Mouse (Mus musculus) liver, embryonic 15.5 days (tissue): ENCODE results near the gene Fkbp5. TPM values are rescaled to one million over a fixed set of nuclear protein-coding genes. Genes with fewer than 3 reads are reported as not detected.
"Not testable (repeated sequence)": the region's sequence is repeated elsewhere in the genome, so short reads cannot be mapped to it uniquely, and the experiment has no call there.

Experiments
- ATAC-seq: fragments of 200-750 bp; cut with Nextera tagmentation; 2 replicates; pipeline ENCODE4 v1.8.0; 2017; ENCODE audit warnings: moderate number of reproducible peaks, mild to moderate bottlenecking, moderate library complexity; ENCODE audit not compliant: insufficient read depth
- H3K27ac ChIP-seq: fragments of 300-500 bp; sonication (generic); replicated peaks from 2 replicates; pipeline ENCODE4 v1.5.1; 2015; ENCODE audit warnings: mild to moderate bottlenecking, inconsistent platforms
- H3K27me3 ChIP-seq: fragments of 300-500 bp; sonication (generic); 2 replicates; pipeline ENCODE4 v1.6.1; 2015; ENCODE audit warnings: mild to moderate bottlenecking, inconsistent platforms
- H3K36me3 ChIP-seq: fragments of 300-500 bp; sonication (generic); replicated peaks from 2 replicates; pipeline ENCODE4 v1.6.1; 2015; ENCODE audit warnings: moderate library complexity, mild to moderate bottlenecking, inconsistent platforms
- H3K4me1 ChIP-seq: fragments of 300-500 bp; sonication (generic); replicated peaks from 2 replicates; pipeline ENCODE4 v1.6.1; 2015; ENCODE audit warnings: inconsistent platforms
- H3K4me2 ChIP-seq: fragments of 300-500 bp; sonication (generic); 2 replicates; pipeline ENCODE4 v1.6.1; 2015; ENCODE audit warnings: moderate library complexity, mild to moderate bottlenecking, inconsistent platforms
- H3K4me3 ChIP-seq: fragments of 300-500 bp; sonication (generic); replicated peaks from 2 replicates; pipeline ENCODE4 v1.5.1; 2015; ENCODE audit warnings: mild to moderate bottlenecking, inconsistent platforms
- H3K9ac ChIP-seq: fragments of 300-500 bp; sonication (generic); 2 replicates; pipeline ENCODE4 v1.6.1; 2015; ENCODE audit warnings: moderate library complexity, mild to moderate bottlenecking, inconsistent platforms
- H3K9me3 ChIP-seq: fragments of 300-500 bp; sonication (generic); replicated peaks from 2 replicates; pipeline ENCODE4 v1.6.1; 2016; ENCODE audit warnings: inconsistent platforms
- WGBS: fragments of 180-500 bp; shearing (Covaris S2); methylation state at CpG from one replicate; pipeline ENCODE4 v1.1.7; 2015; ENCODE audit warnings: mixed read lengths; ENCODE audit not compliant: insufficient replicate concordance; 5-methylcytosine and 5-hydroxymethylcytosine counted together
- polyA plus RNA-seq: library from polyadenylated mRNA; unstranded; fragments of >200 nt; fragmentation: Nextera tagmentation; extraction: Ambion mirVana; gene quantifications from 2 replicates; pipeline ENCODE4 v1.2.1, GENCODE M21; 2015

Gene Fkbp5
- polyA plus RNA-seq, 1 experiment from 2014 or later, result 15.0 TPM

DNA sequence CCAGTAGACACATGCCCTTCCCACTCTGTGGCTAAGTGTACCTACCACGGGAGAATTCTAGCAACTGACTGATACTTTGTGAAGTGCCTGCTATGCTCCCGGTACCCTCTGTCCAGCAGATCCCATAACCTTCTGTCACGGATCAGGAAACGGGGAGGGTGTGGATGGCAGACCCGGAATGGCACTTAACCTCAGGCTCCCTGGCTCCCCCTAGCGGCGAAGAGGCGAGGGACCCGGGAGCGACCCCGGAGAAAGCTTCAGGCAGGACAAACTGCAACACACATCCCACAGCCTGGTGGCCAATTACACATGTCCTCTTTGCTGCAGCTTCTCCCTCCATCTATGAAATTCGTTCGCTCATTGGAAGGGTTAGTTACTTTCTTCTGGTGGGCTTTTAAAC lies 148.9 kb downstream of the Fkbp5 start:
- H3K4me3 ChIP-seq, result no peak overlapping the region
- H3K36me3 ChIP-seq, result no peaks in the 10 kb centered on the region
- no peak for ATAC-seq
- H3K9me3 ChIP-seq, result no peaks in the 10 kb centered on the region
- H3K27me3 ChIP-seq, result peaks cover 45% of the 10 kb centered on the region
- H3K27ac ChIP-seq, result no peak overlapping the region
- no peak overlapping the region for H3K4me2 ChIP-seq
- H3K9ac ChIP-seq, result no peak overlapping the region
- 4% methylated on average over 13 of the region's 13 CpGs for WGBS
- H3K4me1 ChIP-seq, result peaks cover 9% of the 10 kb centered on the region; the same call in 1 of the 2 replicates

DNA sequence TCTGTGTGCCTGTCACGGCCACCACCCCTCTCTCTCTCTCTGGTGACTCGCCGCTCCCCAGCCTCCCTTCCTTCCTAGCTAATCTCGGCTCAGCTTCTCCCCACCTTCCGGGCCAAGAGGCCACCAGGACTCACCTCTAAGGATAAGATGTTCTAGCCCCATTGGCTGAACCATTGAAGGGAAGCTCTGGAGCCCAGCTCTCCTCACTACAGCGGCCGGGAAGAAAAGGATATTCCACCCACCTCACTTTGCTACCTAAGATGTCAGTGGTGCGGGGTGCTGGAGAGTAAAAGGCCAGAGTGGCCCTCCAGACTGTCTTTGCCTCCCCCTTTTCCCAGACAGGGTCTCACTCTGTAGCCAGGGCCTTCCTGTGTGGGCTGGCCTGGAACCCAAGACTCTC lies 152.2 kb downstream of the Fkbp5 start, which contains the start of gene Tulp1:
Gene Tulp1 (minus strand): TSS at position 101 of the 400 bp plus-strand sequence.
- H3K27me3 ChIP-seq, result peaks cover 77% of the 10 kb centered on the region

GRCm38 (mm10) chr17:28363507-28363906 lies 153.8 kb downstream of the Fkbp5 start:
- Histone ChIP-seq H3K27me3 (peaks cover 85% of the 10 kb centered on the region), H3K4me1 (peaks cover 11% of the 10 kb centered on the region; the same call in 1 of the 2 replicates), H3K9me3 (no peaks in the 10 kb centered on the region), H3K4me3 (no peak overlapping the region), H3K9ac (no peak overlapping the region), H3K27ac (no peak overlapping the region), H3K4me2 (no peak overlapping the region), H3K36me3 (no peaks in the 10 kb centered on the region)
- ATAC-seq, result no peak
- 12% methylated on average over 6 of the region's 6 CpGs for WGBS

More for the DNA sequence above, 152.2 kb downstream of the Fkbp5 start, which contains the start of gene Tulp1:
- WGBS, result 20% methylated on average over 8 of the region's 8 CpGs
- Histone ChIP-seq H3K4me1 (peaks cover 13% of the 10 kb centered on the region; the same call in 1 of the 2 replicates), H3K4me3 (no peak within 1 kb of the TSS), H3K27ac (no peak within 1 kb of the TSS), H3K4me2 (no peak within 1 kb of the TSS), H3K9ac (no peak within 1 kb of the TSS), H3K9me3 (no peaks in the 10 kb centered on the region), H3K36me3 (no peaks in the 10 kb centered on the region)
- no peak for ATAC-seq

GRCm38 (mm10) chr17:28362653-28363292 lies 154.6 kb downstream of the Fkbp5 start:
- H3K27me3 ChIP-seq, result peaks cover 88% of the 10 kb centered on the region
- H3K4me2 ChIP-seq, result peak overlapping the region; percentile 25; the same call in 1 of the 2 replicates
- no peak for ATAC-seq
- 2% methylated on average over 25 of the region's 25 CpGs for WGBS
- no peak overlapping the region for H3K4me3 ChIP-seq
- no peak overlapping the region for H3K27ac ChIP-seq
- no peaks in the 10 kb centered on the region for H3K36me3 ChIP-seq
- peaks cover 9% of the 10 kb centered on the region; the same call in 1 of the 2 replicates for H3K4me1 ChIP-seq
- H3K9me3 ChIP-seq, result no peaks in the 10 kb centered on the region
- H3K9ac ChIP-seq, result no peak overlapping the region

GRCm38 (mm10) chr17:28361921-28362652 lies 155.2 kb downstream of the Fkbp5 start:
- Histone ChIP-seq H3K9ac (no peak overlapping the region), H3K4me3 (no peak overlapping the region), H3K4me1 (peaks cover 9% of the 10 kb centered on the region; the same call in 1 of the 2 replicates), H3K27ac (no peak overlapping the region), H3K27me3 (peaks cover 90% of the 10 kb centered on the region), H3K36me3 (no peaks in the 10 kb centered on the region), H3K4me2 (no peak overlapping the region), H3K9me3 (no peaks in the 10 kb centered on the region)
- 24% methylated on average over 11 of the region's 11 CpGs for whole genome bisulfite sequencing
- no peak for ATAC-seq

DNA sequence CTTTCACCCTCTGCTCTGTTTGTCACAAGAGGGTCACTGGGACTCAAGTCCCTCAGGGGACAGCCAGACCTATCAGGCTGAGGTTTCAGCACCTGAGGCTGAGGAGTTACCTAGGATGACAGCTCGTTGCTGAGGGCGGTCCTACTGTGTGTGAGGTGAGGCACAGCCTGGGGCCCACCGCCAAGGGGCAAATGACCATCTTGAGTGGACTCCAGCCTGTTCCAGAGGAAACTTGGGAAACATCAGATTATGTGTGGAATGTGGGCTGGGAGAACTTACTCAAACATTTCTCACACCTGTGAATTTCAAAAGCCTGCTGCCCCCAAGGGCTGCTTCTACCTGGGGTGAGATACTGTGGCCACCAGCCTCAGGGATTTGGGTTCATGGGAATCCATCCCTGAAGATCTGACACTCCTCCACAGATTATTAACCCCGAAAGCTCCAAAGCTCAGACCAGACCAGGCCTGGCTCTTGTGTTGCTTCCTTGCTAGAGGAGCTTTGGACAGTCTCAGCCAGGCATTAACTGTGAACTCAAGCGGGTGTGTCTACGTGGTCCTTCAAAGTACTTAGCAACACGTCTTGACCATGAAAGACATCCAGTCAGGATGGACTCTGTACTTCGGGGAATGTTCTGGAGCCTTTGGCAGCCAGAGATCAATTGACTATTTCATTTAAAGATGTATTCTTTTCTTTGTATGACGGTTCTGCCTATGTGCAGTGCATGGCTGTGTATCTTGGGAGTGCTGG lies 156.6 kb downstream of the Fkbp5 start:
- Histone ChIP-seq H3K4me3 (no peak overlapping the region), H3K4me1 (peaks cover 9% of the 10 kb centered on the region; the same call in 1 of the 2 replicates), H3K36me3 (no peaks in the 10 kb centered on the region), H3K9ac (no peak overlapping the region), H3K4me2 (no peak overlapping the region), H3K27ac (no peak overlapping the region), H3K9me3 (no peaks in the 10 kb centered on the region), H3K27me3 (peaks cover 94% of the 10 kb centered on the region)
- WGBS, result 63% methylated on average over 9 of the region's 9 CpGs
- ATAC-seq, result no peak

DNA sequence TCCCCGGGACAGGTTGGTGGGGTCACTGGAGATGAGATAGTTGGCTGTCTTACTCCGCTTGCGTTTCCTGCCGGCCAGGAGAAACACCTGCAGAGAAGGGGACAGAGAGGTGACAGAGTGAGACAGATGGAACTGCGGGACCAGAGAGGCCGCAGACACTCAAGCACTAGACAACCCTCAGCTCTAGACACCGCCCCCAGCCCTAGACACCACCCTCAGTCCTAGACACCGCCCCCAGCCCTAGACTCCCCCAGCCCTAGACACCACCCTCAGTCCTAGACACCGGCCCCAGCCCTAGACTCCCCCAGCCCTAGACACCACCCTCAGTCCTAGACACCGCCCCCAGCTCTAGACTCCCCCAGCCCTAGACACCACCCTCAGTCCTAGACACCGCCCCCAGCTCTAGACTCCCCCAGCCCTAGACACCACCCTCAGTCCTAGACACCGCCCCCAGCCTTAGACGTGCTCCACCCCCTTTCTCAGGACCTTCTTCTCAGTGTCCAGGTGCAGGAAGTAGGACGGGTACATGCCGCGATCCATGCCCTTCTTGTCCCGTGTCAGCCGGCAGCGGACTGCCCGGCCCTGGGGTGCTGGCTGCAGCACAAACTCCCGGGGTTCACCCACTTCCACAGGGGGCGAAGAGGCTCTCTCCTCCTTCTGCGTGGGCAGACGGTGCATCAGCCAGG lies 158.6 kb downstream of the Fkbp5 start:
- not testable (repeated sequence) for ATAC-seq, H3K9me3 ChIP-seq, H3K4me2 ChIP-seq, H3K4me3 ChIP-seq, H3K36me3 ChIP-seq, H3K9ac ChIP-seq, H3K27ac ChIP-seq, H3K4me1 ChIP-seq
- WGBS, result 20% methylated on average over 24 of the region's 24 CpGs
- peaks cover 76% of the 10 kb centered on the region for H3K27me3 ChIP-seq

DNA sequence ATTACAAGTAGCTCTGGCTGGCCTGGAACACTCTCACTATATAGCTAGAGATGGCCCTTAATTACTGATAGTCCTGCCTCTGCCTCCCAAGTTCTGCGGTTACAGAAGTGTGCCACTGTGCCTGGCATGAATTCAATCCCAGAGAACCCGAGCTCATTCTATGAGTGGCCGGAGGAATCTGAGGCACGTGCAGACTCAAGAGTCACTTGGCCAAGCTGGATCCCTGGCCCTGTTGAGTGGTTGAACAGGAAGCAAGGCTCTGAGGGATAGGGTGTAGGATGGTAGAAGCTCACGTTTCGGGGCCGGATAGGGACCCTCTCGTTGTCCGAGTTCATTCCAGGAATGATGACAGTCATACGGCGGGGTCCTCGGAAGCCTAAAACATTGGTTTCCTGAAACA lies 161.5 kb downstream of the Fkbp5 start:
- 73% methylated on average over 12 of the region's 12 CpGs for WGBS
- no peaks in the 10 kb centered on the region for H3K36me3 ChIP-seq
- H3K27me3 ChIP-seq, result peaks cover 74% of the 10 kb centered on the region
- peaks cover 24% of the 10 kb centered on the region for H3K4me1 ChIP-seq
- no peak overlapping the region for H3K27ac ChIP-seq
- no peaks in the 10 kb centered on the region for H3K9me3 ChIP-seq
- H3K9ac ChIP-seq, result no peak overlapping the region
- no peak for ATAC-seq
- H3K4me3 ChIP-seq, result no peak overlapping the region
- no peak overlapping the region for H3K4me2 ChIP-seq

- Histone ChIP-seq H3K9me3 (no peaks in the 10 kb centered on the region), H3K9ac (no peak overlapping the region), H3K36me3 (no peaks in the 10 kb centered on the region), H3K4me2 (peak overlapping the region; percentile 93), H3K27me3 (peaks cover 75% of the 10 kb centered on the region), H3K4me3 (peak overlapping the region; percentile 65), H3K4me1 (peaks cover 54% of the 10 kb centered on the region), H3K27ac (0 out of 2 replicates have a peak overlapping the region, but pooled peaks have one; percentile 66)
- 10% methylated on average over 11 of the region's 11 CpGs for WGBS
- ATAC-seq, result peak; percentile 63
Measured at GRCm38 (mm10) chr17:28352018-28352417, 165.3 kb downstream of the Fkbp5 start.

DNA sequence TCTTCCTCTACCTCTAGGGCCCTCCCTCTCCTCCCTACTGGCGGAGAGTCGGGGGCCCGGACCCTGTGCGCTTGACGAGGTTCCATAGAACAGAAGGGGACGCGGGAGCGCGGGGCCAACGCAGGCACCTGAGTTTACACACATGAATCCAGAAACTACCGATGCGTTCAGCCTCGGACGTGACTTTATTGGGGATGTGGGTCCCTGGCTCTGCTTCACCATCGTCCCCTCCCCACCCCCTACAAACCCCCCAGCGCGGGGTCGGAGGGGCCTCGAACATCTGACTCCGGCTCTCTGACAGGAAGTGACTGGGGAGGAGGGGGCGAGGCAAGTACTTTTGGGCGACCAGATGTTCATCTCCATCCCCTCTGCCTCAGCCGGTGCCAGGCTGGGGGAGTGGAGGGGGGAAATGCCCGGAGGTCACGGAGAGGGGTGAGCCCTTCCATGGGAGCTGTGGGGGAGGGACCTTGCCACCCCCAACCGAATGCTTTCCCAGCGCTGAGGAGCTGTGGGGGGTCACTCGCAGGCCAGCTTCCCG lies 165.9 kb downstream of the Fkbp5 start:
- Histone ChIP-seq H3K4me1 (peaks cover 54% of the 10 kb centered on the region), H3K27ac (peak overlapping the region; percentile 66), H3K9ac (peak overlapping the region; percentile 55), H3K4me3 (peak overlapping the region; percentile 65), H3K9me3 (no peaks in the 10 kb centered on the region), H3K27me3 (peaks cover 76% of the 10 kb centered on the region), H3K4me2 (peak overlapping the region; percentile 93), H3K36me3 (no peaks in the 10 kb centered on the region)
- WGBS, result 1% methylated on average over 29 of the region's 29 CpGs
- no peak for ATAC-seq
